Mouse (Mus musculus): ENCODE measurements at regions not wholly inside any gene's neighbourhood (a gene's known extent, or its start where the extent isn't known, plus 50 kb on each side); places are given as distances from the start of the nearest gene placed in this dataset.

DNA sequence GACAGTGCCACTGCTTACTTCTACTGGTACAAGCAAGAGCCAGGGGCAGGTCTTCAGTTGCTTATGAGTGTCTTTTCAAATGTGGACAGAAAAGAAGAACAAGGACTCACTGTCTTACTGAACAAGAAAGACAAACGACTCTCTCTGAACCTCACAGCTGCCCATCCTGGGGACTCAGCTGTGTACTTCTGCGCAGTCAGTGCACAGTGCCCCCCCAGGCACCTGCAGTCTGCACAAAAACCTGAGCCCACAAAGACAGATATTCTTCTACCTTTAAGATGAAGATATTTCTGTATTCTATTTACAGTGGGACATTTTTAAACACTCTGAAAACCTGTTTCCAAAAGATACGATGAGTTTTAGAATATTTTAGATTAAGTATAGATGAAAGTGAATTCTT, 476.5 kb downstream of the Dad1 start:
- TF ChIP-seq CTCF (IDR thresholded peaks at IDR 0.05; ENCODE audit: low read depth) (no peak), EP300 (IDR thresholded peaks at IDR 0.05; ENCODE audit: low read depth) (no peak)

Data from heart, postnatal 0 days (tissue).